Mouse (Mus musculus): ENCODE data around the gene Olfm1.

DNA sequence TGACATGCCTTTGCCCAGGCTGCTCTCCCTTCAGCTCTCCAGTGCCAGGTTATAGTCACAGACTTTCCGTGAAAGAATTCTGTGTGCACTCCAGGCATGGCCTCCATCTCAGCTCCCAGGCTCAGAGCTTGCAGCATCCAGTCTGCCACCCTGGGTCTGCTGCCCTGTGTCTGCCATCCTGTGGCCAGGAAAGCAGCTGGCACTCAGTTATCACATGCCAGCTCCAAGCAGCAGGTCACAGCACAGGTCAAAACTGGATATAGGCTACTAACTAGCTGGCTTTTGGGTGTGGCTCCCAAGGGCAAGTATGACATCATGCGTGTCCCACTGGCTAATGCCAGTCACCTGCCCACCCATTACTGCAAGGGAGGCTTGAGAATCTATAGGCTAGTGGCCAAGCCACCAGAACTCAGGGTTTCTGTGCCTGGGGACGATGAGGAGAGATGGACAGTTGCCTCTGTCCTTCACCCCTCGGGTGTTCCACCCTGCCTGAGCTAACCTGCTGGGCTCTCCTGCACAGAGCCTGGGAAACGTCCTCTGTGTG is 53.4 kb downstream of the Olfm1 start:
- TF ChIP-seq GATA1 (IDR thresholded peaks at IDR 0.05; ENCODE audit: borderline replicate concordance, low read length), result no peak
- TF ChIP-seq FLI1 (IDR thresholded peaks at IDR 0.05; ENCODE audit: low read length), result no peak

Data from megakaryocyte, embryonic 14.5 days (primary cell).